Mouse (Mus musculus) embryonic facial prominence, embryonic 10.5 days (tissue): Measurements from ENCODE around the gene Fam162b. TPM values are rescaled to one million over a fixed set of nuclear protein-coding genes. Genes with fewer than 3 reads are reported as not detected.

Source experiments
- DNase-seq: peaks from one replicate; pipeline ENCODE4 v3.0.0-alpha.2; 2017; ENCODE audit warnings: low spot score
- H3K27ac ChIP-seq: fragments of 300-500 bp; sonication (generic); replicated peaks from 2 replicates; pipeline ENCODE4 v1.5.1; 2016; ENCODE audit warnings: mild to moderate bottlenecking
- H3K27me3 ChIP-seq: fragments of 300-500 bp; sonication (generic); replicated peaks from 2 replicates; pipeline ENCODE4 v1.6.1; 2016; ENCODE audit warnings: low read depth, mild to moderate bottlenecking; ENCODE audit not compliant: poor library complexity, severe bottlenecking
- H3K36me3 ChIP-seq: fragments of 300-500 bp; sonication (generic); replicated peaks from 2 replicates; pipeline ENCODE4 v1.6.1; 2016; ENCODE audit warnings: mild to moderate bottlenecking, moderate library complexity
- H3K4me1 ChIP-seq: fragments of 300-500 bp; sonication (generic); 2 replicates; pipeline ENCODE4 v1.6.1; 2016
- H3K4me3 ChIP-seq: fragments of 300-500 bp; sonication (generic); 2 replicates; pipeline ENCODE4 v1.5.1; 2016; ENCODE audit warnings: mild to moderate bottlenecking, moderate library complexity
- H3K9me3 ChIP-seq: fragments of 300-500 bp; sonication (generic); 2 replicates; pipeline ENCODE4 v1.6.1; 2016; ENCODE audit warnings: mild to moderate bottlenecking
- WGBS: fragments of 180-500 bp; shearing (Covaris S2); methylation state at CpG from one replicate; pipeline ENCODE4 v1.1.7; 2016; 5-methylcytosine and 5-hydroxymethylcytosine counted together
- polyA plus RNA-seq: library from polyadenylated mRNA; unstranded; fragments of >200 nt; fragmentation: Nextera tagmentation; extraction: Ambion mirVana; gene quantifications from 2 replicates; pipeline ENCODE4 v1.2.1, GENCODE M21; 2016

The Fam162b gene
- polyA plus RNA-seq: 2.2 and 2.3 TPM in 2 replicates

DNA sequence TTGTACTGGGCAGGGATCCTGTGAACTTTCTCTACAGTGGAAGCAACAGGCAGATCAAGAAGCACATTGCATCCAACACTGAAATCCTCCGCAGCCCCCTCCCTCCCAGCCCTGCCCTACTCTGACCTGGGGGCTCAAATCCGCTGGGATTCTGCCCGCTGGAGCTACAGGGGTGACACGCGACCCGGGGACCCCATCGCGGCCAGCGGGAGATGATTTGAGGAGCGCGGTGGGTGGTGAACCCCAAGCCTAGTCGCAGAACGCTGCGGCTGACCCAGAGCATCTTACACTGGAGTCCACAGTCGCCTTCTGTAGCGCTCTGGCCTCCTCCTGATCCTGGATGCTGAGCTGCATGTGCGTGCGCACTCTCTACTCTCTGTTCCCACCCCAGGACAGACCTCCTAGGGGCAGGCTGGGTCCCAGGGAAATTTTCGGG is at the start of gene Fam162b:
Gene Fam162b (minus strand): TSS at position 379 of the 436 bp plus-strand sequence.
- DNase-seq: peak; percentile 52
- Histone ChIP-seq H3K4me1 (peaks cover 9% of the 10 kb centered on the region), H3K27me3 (peaks cover 28% of the 10 kb centered on the region), H3K4me3 (peak within 1 kb of the TSS; percentile 56), H3K9me3 (no peaks in the 10 kb centered on the region), H3K36me3 (no peaks in the 10 kb centered on the region), H3K27ac (no peak within 1 kb of the TSS; the same call in 1 of the 2 replicates)
- 2% methylated on average over 19 of the region's 19 CpGs for WGBS

DNA sequence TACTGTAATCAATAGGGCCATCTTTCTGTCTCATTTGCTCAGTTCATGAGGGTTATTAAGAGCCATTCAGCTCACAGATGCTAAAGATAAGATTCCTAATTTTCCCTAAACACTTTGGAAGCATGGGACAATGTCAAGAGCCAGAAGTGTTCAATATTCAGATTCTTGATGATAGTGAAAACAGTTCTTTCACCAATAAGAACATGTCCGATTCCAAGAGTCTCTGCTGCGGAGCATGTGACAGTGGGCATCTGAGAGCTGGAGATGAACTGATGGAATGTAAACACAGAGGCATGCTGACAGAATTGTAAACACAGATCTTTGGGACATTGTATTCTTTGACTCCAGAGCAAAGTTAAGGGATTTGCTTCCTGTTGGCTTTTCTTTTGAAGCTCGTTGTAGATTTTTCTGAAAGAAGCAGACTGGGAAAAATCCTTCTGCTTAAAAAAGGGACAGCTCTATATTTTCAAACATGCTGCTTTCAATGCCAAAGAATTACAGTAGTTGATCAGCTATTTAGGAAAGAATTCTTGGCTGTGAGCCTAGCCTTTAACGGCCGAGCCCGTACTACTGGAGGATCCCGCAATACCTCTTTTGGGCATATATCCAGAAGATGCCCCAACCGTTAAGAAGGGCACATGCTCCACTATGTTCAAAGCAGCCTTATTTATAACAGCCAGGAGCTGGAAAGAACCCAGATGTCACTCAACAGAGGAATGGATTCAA is 41.3 kb upstream of the Fam162b start, which contains the start of gene Gprc6a:
Gene Gprc6a (minus strand): TSS at position 51 of the 726 bp plus-strand sequence.
- Histone ChIP-seq H3K36me3 (no peaks in the 10 kb centered on the region), H3K27ac (no peak within 1 kb of the TSS), H3K27me3 (no peaks in the 10 kb centered on the region), H3K9me3 (no peaks in the 10 kb centered on the region), H3K4me3 (no peak within 1 kb of the TSS), H3K4me1 (no peaks in the 10 kb centered on the region)
- whole genome bisulfite sequencing: 84% methylated on average over 8 of the region's 8 CpGs
- DNase-seq: no peak

DNA sequence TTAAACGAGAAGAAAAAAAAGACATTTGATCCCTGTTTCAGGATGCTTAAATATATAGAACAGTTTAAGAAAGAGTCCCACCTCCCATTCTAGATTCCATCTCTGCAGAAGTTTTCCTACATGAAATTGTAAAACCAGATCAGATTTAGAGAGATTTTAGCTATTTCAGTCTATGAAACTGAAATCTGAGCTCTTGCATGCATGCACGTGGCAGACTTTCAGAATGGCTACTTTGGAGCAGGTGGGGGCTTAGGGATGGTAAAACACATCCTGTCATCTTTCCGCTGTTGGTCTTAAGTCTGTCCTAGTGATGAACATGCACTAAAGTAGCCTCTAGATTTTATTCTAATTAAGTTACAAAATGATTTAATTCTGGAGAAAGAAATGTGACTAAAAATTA is 30.9 kb upstream of the Fam162b start:
- 86% methylated on average over 3 of the region's 3 CpGs for WGBS
- Histone ChIP-seq H3K36me3 (no peaks in the 10 kb centered on the region), H3K4me3 (no peak overlapping the region), H3K27ac (no peak overlapping the region), H3K27me3 (no peaks in the 10 kb centered on the region), H3K4me1 (no peaks in the 10 kb centered on the region), H3K9me3 (no peaks in the 10 kb centered on the region)
- DNase-seq: no peak

DNA sequence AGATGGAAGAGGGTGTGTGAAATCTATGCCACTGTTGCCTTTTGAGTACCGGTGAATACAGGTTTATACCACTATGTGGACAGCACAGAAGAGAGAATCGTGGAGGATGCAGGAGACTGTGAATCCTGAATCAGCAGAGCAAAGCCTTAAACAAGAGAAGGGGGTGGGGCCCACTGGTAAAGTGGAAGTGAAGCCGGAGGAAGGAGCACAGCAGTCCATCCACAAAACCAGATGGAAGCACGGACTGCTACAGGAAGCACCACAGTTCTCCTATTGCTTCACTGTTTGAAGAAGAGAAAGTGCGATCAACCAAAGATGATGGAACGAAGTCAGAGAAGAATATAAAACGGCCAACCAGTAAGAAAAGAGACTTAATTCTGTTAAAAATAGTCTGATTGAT is 29.8 kb upstream of the Fam162b start:
- Histone ChIP-seq H3K9me3 (no peaks in the 10 kb centered on the region), H3K27me3 (no peaks in the 10 kb centered on the region), H3K4me3 (no peak overlapping the region), H3K36me3 (no peaks in the 10 kb centered on the region), H3K27ac (no peak overlapping the region), H3K4me1 (no peaks in the 10 kb centered on the region)
- WGBS: 68% methylated on average over 7 of the region's 7 CpGs
- no peak for DNase-seq

DNA sequence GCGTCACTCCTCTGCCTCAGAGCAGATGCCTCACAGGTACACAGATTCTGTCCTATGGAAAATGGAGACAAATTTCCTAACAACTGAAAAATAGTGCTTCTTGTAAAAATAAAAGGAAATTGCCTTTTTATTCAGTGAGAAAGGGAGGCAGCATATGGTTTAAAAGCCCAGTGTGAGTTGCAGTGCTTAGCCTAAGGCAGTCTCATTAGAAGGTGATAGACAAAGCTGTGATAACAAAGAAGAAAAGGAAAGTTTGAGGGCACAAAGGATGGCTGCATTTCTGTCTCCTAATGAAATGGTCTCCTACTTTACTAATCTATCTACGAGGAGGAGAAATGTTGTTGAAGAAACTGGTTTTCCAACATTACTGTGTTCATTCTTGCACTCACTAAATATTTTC is 28.2 kb upstream of the Fam162b start:
- Histone ChIP-seq H3K27ac (no peak overlapping the region), H3K27me3 (no peaks in the 10 kb centered on the region), H3K9me3 (no peaks in the 10 kb centered on the region), H3K4me3 (no peak overlapping the region), H3K36me3 (no peaks in the 10 kb centered on the region), H3K4me1 (no peaks in the 10 kb centered on the region)
- WGBS: 69% methylated on average over 2 of the region's 2 CpGs
- DNase-seq: no peak

DNA sequence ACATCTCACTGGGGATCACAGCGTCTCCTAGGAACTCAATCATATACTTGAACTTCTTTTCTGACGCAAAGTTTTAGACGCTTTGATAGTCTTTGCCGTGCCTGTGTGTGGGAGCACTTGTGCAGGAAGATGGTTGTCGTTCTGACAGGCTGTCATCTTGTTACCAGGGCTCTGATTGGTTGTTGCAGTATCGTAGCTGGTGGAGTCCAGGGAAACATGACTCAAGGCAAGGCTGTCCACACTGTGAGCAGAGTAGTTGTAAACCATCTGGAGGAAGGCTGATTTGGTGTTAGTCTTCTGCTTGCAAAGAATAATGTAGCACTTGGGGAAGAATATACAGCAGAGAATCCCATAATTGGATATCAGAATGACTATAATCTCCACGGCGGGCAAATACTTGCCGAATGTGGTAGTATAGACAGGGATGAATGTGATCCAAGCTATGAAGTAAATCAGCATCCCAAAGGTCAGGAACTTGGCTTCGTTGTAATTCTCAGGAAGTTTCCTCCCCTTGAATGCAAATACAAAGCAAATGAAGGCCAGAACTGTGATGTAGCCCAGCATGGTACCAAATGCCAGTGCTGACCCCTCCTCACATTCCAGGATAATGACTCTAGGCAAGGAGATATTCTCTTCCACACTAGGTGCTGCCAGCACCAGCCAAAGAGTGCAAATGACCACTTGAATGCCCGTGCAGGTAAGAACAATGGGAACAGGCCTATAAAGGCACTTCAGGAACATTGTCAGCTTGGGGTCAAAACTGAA is 24.7 kb upstream of the Fam162b start:
- Histone ChIP-seq H3K27me3 (no peaks in the 10 kb centered on the region), H3K27ac (no peak overlapping the region), H3K36me3 (no peaks in the 10 kb centered on the region), H3K4me1 (no peaks in the 10 kb centered on the region), H3K4me3 (no peak overlapping the region), H3K9me3 (no peaks in the 10 kb centered on the region)
- WGBS: 79% methylated on average over 11 of the region's 11 CpGs
- no peak for DNase-seq

DNA sequence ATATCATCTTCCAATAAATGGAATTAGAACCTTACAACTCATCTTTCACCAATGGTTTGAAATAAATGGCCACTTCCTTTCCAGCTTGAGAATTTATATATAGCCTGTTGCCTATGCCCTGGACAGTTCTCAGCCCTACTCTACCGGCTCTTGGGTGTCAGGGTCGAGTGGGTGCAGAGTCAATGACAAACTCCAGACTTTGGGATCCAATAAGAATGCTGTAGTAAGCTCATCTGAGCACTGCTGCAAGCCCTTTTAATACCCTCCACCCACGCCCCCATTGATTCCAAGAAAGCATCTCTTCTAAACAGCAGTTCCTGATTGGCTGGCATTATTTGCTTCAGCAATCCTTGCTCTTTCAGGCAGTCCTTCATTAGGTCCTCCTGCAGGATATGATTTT is 23.1 kb upstream of the Fam162b start:
- H3K4me3 ChIP-seq: no peak overlapping the region
- no peaks in the 10 kb centered on the region for H3K36me3 ChIP-seq
- no peaks in the 10 kb centered on the region for H3K9me3 ChIP-seq
- no peaks in the 10 kb centered on the region for H3K4me1 ChIP-seq
- no peak overlapping the region for H3K27ac ChIP-seq
- no peaks in the 10 kb centered on the region for H3K27me3 ChIP-seq
- no peak for DNase-seq
- 82% methylated on average over 3 of the region's 3 CpGs for WGBS

DNA sequence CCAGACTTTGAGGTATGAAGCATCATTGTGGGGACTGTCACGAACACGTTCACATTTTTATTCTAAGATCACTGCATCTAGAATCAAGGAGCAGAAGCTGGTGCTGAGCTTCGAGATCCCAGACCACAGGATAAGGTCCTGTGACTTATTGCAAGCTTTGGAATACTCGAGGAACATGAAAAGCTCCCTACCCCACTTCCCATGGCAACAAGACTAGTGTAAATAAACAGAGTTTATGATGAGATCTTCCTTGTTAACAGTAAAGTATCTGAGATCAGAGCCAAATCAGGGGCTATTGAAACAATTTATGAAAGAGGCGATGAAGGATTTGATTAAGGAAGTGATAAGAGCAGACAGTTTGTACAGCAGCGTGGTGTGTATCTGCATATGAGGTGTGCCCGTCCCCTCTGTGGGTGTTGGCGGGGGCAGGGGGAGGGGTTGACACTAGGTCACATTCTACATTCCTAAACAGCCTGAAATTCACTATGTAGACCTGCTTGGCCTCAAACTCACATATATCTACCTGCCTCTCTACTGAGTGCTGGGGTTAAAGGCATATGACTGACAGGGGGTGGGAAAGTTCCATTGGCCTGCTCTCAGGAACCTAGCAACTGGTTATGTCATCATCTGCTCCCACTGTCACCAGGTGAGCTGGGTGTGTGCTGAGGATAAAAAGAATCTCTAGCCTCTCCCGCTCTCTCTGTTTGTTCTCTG is 21.8 kb upstream of the Fam162b start:
- no peaks in the 10 kb centered on the region for H3K9me3 ChIP-seq
- H3K4me1 ChIP-seq: no peaks in the 10 kb centered on the region
- H3K36me3 ChIP-seq: no peaks in the 10 kb centered on the region
- 77% methylated on average over 9 of the region's 9 CpGs for WGBS
- no peak overlapping the region for H3K27ac ChIP-seq
- no peak overlapping the region for H3K4me3 ChIP-seq
- no peaks in the 10 kb centered on the region for H3K27me3 ChIP-seq
- DNase-seq: no peak

DNA sequence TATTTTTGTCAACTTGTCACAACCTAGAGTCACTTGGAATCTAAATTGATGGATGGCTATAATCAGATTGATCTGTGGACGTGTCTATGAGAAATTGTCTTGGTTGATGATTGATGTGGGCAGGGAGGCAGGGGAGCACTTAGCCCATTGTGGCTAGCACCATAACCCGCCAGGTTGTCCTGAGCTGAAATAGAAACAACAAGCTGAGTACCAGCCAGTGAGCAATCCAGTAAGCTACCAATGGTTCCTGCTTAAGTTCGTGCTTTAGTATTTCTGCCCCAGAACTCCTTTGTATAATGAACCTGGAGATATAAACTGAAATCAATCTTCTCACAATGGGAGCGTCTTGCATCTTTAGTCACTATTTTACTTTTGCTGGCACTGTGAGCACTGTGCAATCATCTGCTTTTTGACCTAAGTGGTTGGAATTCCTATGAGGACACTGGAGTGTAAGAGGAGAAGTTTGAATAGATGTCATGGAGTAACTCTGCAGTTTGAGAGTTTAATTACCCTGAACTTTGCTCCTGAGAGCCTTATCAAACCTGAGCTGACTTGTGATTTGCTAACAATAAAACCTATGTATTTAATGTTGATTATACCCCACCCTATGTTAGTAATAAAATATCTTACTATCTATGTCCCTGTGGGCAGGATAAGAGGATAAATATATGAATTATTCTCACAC is 19.6 kb upstream of the Fam162b start:
- H3K9me3 ChIP-seq: no peaks in the 10 kb centered on the region
- H3K27me3 ChIP-seq: no peaks in the 10 kb centered on the region
- no peak overlapping the region for H3K4me3 ChIP-seq
- H3K4me1 ChIP-seq: no peaks in the 10 kb centered on the region
- no peaks in the 10 kb centered on the region for H3K36me3 ChIP-seq
- DNase-seq: no peak
- WGBS: 75% methylated on average over 4 of the region's 4 CpGs
- H3K27ac ChIP-seq: no peak overlapping the region

DNA sequence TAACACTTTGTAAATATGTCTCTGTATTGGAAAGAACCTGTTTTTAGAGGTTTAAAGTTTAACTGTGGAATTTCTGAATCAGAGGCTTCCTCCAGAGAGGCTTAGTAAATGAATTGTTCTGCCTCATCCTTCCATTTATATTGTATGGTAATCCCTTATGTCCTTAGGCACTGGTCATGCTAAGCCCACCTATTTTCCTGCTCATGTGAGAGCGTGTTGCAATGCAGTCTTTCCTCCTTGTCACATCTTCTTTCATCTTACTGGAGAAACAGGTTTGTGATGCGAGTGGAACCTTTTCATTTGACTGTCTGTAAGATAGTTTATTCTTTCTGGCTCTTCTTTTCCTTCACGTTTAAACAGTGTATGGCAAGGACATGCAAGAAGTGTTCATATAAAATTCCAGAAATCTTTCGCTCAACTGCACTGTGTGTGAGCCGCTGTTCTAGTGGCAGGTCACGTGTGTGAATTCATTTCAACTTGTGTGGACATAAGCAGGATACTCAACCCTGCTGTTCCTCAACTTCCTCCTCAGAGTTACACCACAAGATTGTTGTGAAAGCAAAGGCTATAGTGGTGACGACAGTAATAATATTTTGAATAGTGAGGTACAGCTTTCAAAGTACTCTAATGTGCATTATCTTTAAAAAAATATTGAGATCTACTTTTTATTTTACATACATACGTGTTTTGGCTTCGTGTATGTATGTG is 6.8 kb upstream of the Fam162b start:
- H3K4me3 ChIP-seq: no peak overlapping the region
- no peaks in the 10 kb centered on the region for H3K9me3 ChIP-seq
- WGBS: 84% methylated on average over 9 of the region's 9 CpGs

DNA sequence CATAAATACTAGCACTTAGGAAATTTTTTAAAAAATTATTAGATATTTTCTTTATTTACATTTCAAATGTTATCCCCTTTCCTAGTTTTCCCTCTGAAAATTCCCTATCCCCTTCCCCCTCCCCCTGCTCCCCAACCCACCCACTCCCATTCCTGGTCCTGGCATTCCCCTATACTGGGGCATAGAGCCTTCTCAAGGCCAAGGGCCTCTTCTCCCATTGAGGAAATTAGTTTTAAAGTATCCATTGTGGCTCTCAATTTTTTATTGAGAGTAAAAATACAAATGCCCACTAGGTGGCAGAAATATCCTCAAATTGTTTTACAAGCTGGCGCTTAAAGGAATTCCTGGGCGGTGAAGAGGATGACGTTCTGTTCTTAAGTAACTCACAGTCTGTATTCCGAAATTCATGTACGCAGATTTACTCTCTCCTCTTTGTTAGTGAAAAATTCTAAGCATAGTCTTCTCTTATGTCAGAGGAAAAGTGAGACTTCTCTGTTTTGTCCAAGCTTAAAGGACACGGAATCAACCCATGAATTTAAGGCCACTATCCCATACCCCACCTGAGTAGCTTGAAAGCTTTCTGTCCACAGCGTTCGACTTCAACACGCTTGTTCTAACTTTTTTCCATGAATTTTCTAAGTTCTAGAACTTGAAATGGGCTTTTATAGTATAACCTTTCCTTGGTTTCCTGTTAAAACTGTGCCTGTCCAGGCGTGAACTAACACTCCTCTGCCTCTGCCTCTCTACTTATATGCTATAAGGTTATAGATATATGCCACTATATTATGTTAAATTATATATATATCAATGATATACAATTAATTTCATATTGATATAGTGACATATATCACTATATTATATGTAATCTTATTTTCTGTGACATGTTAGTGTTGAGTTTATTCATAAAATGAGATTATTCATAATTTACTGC is 4.9 kb upstream of the Fam162b start:
- Histone ChIP-seq H3K4me1 (peaks cover 2% of the 10 kb centered on the region), H3K27me3 (peaks cover 14% of the 10 kb centered on the region), H3K4me3 (no peak overlapping the region), H3K27ac (no peak overlapping the region), H3K36me3 (no peaks in the 10 kb centered on the region), H3K9me3 (no peaks in the 10 kb centered on the region)
- no peak for DNase-seq
- 44% methylated on average over 10 of the region's 10 CpGs for WGBS

More for the DNA sequence above, 6.8 kb upstream of the Fam162b start:
- Histone ChIP-seq H3K27ac (no peak overlapping the region), H3K36me3 (no peaks in the 10 kb centered on the region), H3K4me1 (no peaks in the 10 kb centered on the region), H3K27me3 (no peaks in the 10 kb centered on the region)
- DNase-seq: no peak
